Mouse (Mus musculus): ENCODE measurements around the gene Galm. TPM values are rescaled to one million over a fixed set of nuclear protein-coding genes. Genes with fewer than 3 reads are reported as not detected.
"Not testable (repeated sequence)": the region's sequence is repeated elsewhere in the genome, so short reads cannot be mapped to it uniquely, and the experiment has no call there.

Galm gene
- polyA plus RNA-seq, 1 experiment from 2014 or later: 1.7 TPM

GRCm38 (mm10) chr17:80175966-80176365, 48.7 kb downstream of the Galm start:
- no peak for ATAC-seq
- H3K9ac ChIP-seq (replicated peaks; ENCODE audit: low read depth, low read length): no peak overlapping the region
- no peaks in the 10 kb centered on the region for H3K36me3 ChIP-seq (ENCODE audit: control insufficient read depth, insufficient read depth)
- no peak overlapping the region for H3K27ac ChIP-seq (ENCODE audit: low read length)
- no peak overlapping the region for H3K4me3 ChIP-seq (replicated peaks; ENCODE audit: low read length)
- 88% methylated on average over 3 of the region's 3 CpGs for WGBS
- no peaks in the 10 kb centered on the region for H3K9me3 ChIP-seq (ENCODE audit: control insufficient read depth, low read length)
- no peaks in the 10 kb centered on the region for H3K4me1 ChIP-seq (replicated peaks; ENCODE audit: control insufficient read depth, insufficient read depth, low read length)
- no peaks in the 10 kb centered on the region for H3K27me3 ChIP-seq (replicated peaks; ENCODE audit: control insufficient read depth, insufficient read depth, low read length)
- H3K4me2 ChIP-seq (ENCODE audit: low read length): no peak overlapping the region

- H3K27ac ChIP-seq (ENCODE audit: low read length); H3K4me3 ChIP-seq (replicated peaks; ENCODE audit: low read length); ATAC-seq; H3K9me3 ChIP-seq (ENCODE audit: control insufficient read depth, low read length); H3K9ac ChIP-seq (replicated peaks; ENCODE audit: low read depth, low read length); H3K36me3 ChIP-seq (ENCODE audit: control insufficient read depth, insufficient read depth); H3K4me1 ChIP-seq (replicated peaks; ENCODE audit: control insufficient read depth, insufficient read depth, low read length); H3K4me2 ChIP-seq (ENCODE audit: low read length); H3K27me3 ChIP-seq (replicated peaks; ENCODE audit: control insufficient read depth, insufficient read depth, low read length): not testable (repeated sequence)
- WGBS: 95% methylated on average over 3 of the region's 3 CpGs
These were observed 51.6 kb downstream of the Galm start for GRCm38 (mm10) chr17:80178846-80179245.

- 2% methylated on average over 6 of the region's 6 CpGs for WGBS
- Histone ChIP-seq H3K36me3 (ENCODE audit: control insufficient read depth, insufficient read depth) (no peaks in the 10 kb centered on the region), H3K27ac (ENCODE audit: low read length) (no peak overlapping the region), H3K4me1 (replicated peaks; ENCODE audit: control insufficient read depth, insufficient read depth, low read length) (no peaks in the 10 kb centered on the region), H3K27me3 (replicated peaks; ENCODE audit: control insufficient read depth, insufficient read depth, low read length) (no peaks in the 10 kb centered on the region), H3K9ac (replicated peaks; ENCODE audit: low read depth, low read length) (no peak overlapping the region), H3K4me3 (replicated peaks; ENCODE audit: low read length) (no peak overlapping the region), H3K4me2 (ENCODE audit: low read length) (no peak overlapping the region), H3K9me3 (ENCODE audit: control insufficient read depth, low read length) (no peaks in the 10 kb centered on the region)
- ATAC-seq: peak; percentile 84
These were observed 52.7 kb downstream of the Galm start for GRCm38 (mm10) chr17:80179959-80180358.

- Histone ChIP-seq H3K4me3 (replicated peaks; ENCODE audit: low read length) (no peak overlapping the region), H3K27me3 (replicated peaks; ENCODE audit: control insufficient read depth, insufficient read depth, low read length) (no peaks in the 10 kb centered on the region), H3K4me1 (replicated peaks; ENCODE audit: control insufficient read depth, insufficient read depth, low read length) (no peaks in the 10 kb centered on the region), H3K9ac (replicated peaks; ENCODE audit: low read depth, low read length) (no peak overlapping the region), H3K4me2 (ENCODE audit: low read length) (no peak overlapping the region), H3K9me3 (ENCODE audit: control insufficient read depth, low read length) (no peaks in the 10 kb centered on the region), H3K27ac (ENCODE audit: low read length) (no peak overlapping the region), H3K36me3 (ENCODE audit: control insufficient read depth, insufficient read depth) (no peaks in the 10 kb centered on the region)
- peak; percentile 37 for ATAC-seq
These were observed 53.2 kb downstream of the Galm start for GRCm38 (mm10) chr17:80180468-80180867.

GRCm38 (mm10) chr17:80183615-80184014, 56.3 kb downstream of the Galm start:
- Histone ChIP-seq H3K27me3 (replicated peaks; ENCODE audit: control insufficient read depth, insufficient read depth, low read length) (no peaks in the 10 kb centered on the region), H3K9me3 (ENCODE audit: control insufficient read depth, low read length) (no peaks in the 10 kb centered on the region), H3K27ac (ENCODE audit: low read length) (no peak overlapping the region), H3K9ac (replicated peaks; ENCODE audit: low read depth, low read length) (no peak overlapping the region), H3K4me2 (ENCODE audit: low read length) (no peak overlapping the region), H3K4me3 (replicated peaks; ENCODE audit: low read length) (no peak overlapping the region), H3K36me3 (ENCODE audit: control insufficient read depth, insufficient read depth) (no peaks in the 10 kb centered on the region), H3K4me1 (replicated peaks; ENCODE audit: control insufficient read depth, insufficient read depth, low read length) (no peaks in the 10 kb centered on the region)
- no peak for ATAC-seq
- WGBS: 82% methylated on average over 10 of the region's 10 CpGs

GRCm38 (mm10) chr17:80193075-80193474, 65.8 kb downstream of the Galm start:
- no peak overlapping the region for H3K27ac ChIP-seq (ENCODE audit: low read length)
- no peaks in the 10 kb centered on the region for H3K9me3 ChIP-seq (ENCODE audit: control insufficient read depth, low read length)
- WGBS: 69% methylated on average over 5 of the region's 5 CpGs
- peak; percentile 54 for ATAC-seq
- peaks cover 13% of the 10 kb centered on the region for H3K36me3 ChIP-seq (ENCODE audit: control insufficient read depth, insufficient read depth)
- no peak overlapping the region for H3K4me2 ChIP-seq (ENCODE audit: low read length)
- H3K27me3 ChIP-seq (replicated peaks; ENCODE audit: control insufficient read depth, insufficient read depth, low read length): no peaks in the 10 kb centered on the region
- no peak overlapping the region for H3K9ac ChIP-seq (replicated peaks; ENCODE audit: low read depth, low read length)
- no peaks in the 10 kb centered on the region for H3K4me1 ChIP-seq (replicated peaks; ENCODE audit: control insufficient read depth, insufficient read depth, low read length)
- H3K4me3 ChIP-seq (replicated peaks; ENCODE audit: low read length): no peak overlapping the region

GRCm38 (mm10) chr17:80199160-80199778, 72.0 kb downstream of the Galm start:
- 89% methylated on average over 3 of the region's 3 CpGs for WGBS
- H3K36me3 ChIP-seq (ENCODE audit: control insufficient read depth, insufficient read depth): peaks cover 38% of the 10 kb centered on the region
- H3K9me3 ChIP-seq (ENCODE audit: control insufficient read depth, low read length): no peaks in the 10 kb centered on the region

GRCm38 (mm10) chr17:80205657-80206056, 78.4 kb downstream of the Galm start:
- WGBS: 28% methylated on average over 5 of the region's 5 CpGs
- Histone ChIP-seq H3K27me3 (replicated peaks; ENCODE audit: control insufficient read depth, insufficient read depth, low read length) (no peaks in the 10 kb centered on the region), H3K4me1 (replicated peaks; ENCODE audit: control insufficient read depth, insufficient read depth, low read length) (peaks cover 11% of the 10 kb centered on the region), H3K36me3 (ENCODE audit: control insufficient read depth, insufficient read depth) (peaks cover 22% of the 10 kb centered on the region), H3K4me3 (replicated peaks; ENCODE audit: low read length) (peak overlapping the region; percentile 98), H3K27ac (ENCODE audit: low read length) (peak overlapping the region; percentile 99; the same call in 1 of the 2 replicates), H3K9me3 (ENCODE audit: control insufficient read depth, low read length) (no peaks in the 10 kb centered on the region), H3K9ac (replicated peaks; ENCODE audit: low read depth, low read length) (peak overlapping the region; percentile 98), H3K4me2 (ENCODE audit: low read length) (peak overlapping the region; percentile 65)
- no peak for ATAC-seq

More at GRCm38 (mm10) chr17:80199160-80199778, 72.0 kb downstream of the Galm start:
- H3K27ac ChIP-seq (ENCODE audit: low read length): no peak overlapping the region
- peak; percentile 53 for ATAC-seq
- H3K27me3 ChIP-seq (replicated peaks; ENCODE audit: control insufficient read depth, insufficient read depth, low read length): no peaks in the 10 kb centered on the region
- H3K4me3 ChIP-seq (replicated peaks; ENCODE audit: low read length): no peak overlapping the region
- H3K9ac ChIP-seq (replicated peaks; ENCODE audit: low read depth, low read length): no peak overlapping the region
- no peak overlapping the region for H3K4me2 ChIP-seq (ENCODE audit: low read length)
- H3K4me1 ChIP-seq (replicated peaks; ENCODE audit: control insufficient read depth, insufficient read depth, low read length): no peaks in the 10 kb centered on the region

- Histone ChIP-seq H3K4me2 (ENCODE audit: low read length) (peak overlapping the region; percentile 65), H3K27ac (ENCODE audit: low read length) (peak overlapping the region; percentile 99), H3K36me3 (ENCODE audit: control insufficient read depth, insufficient read depth) (peaks cover 19% of the 10 kb centered on the region), H3K4me1 (replicated peaks; ENCODE audit: control insufficient read depth, insufficient read depth, low read length) (peaks cover 11% of the 10 kb centered on the region), H3K9ac (replicated peaks; ENCODE audit: low read depth, low read length) (peak overlapping the region; percentile 98), H3K27me3 (replicated peaks; ENCODE audit: control insufficient read depth, insufficient read depth, low read length) (no peaks in the 10 kb centered on the region), H3K9me3 (ENCODE audit: control insufficient read depth, low read length) (no peaks in the 10 kb centered on the region), H3K4me3 (replicated peaks; ENCODE audit: low read length) (peak overlapping the region; percentile 98)
- ATAC-seq: peak; percentile 72
- under 1% methylated on average over 36 of the region's 36 CpGs for WGBS
These were observed 79.0 kb downstream of the Galm start for GRCm38 (mm10) chr17:80206301-80206670.
